In genomic region chr13:11347787-11348501, GRCm38 (mm10) we compare ENCODE assay signal across 10 mouse cellular contexts.
A peak's percentile ranks its signal among the peaks of the same experiment; 100 is the strongest.
DNase-seq lines count a peak whose midpoint lies in the region; ATAC-seq and TF ChIP-seq lines count a peak whose summit lies in the region.
"Had no signal": no experiment of that assay in that cellular context is flagged by ENCODE, and none has a peak within 500 bp of the region (broad histone marks: within the 10 kb centered on the region; RNA-seq: fewer than 3 reads in every experiment).

No protein-coding gene starts in this region.

- no peak overlapping the region for H3K4me2 ChIP-seq in limb, embryonic 11.5 days (ENCODE audit: low read depth, severe bottlenecking)
- H3K4me2 ChIP-seq in forebrain, postnatal 0 days (ENCODE audit: low read depth): no peak overlapping the region
- no peak overlapping the region for H3K4me2 ChIP-seq in midbrain, embryonic 15.5 days
- H3K4me2 ChIP-seq: intestine, embryonic 15.5 days had no signal

- no peaks in the 10 kb centered on the region for H3K27me3 ChIP-seq in limb, embryonic 11.5 days (ENCODE audit: control insufficient read depth, insufficient read depth, low read length)
- no peaks in the 10 kb centered on the region for H3K27me3 ChIP-seq in limb, embryonic 10.5 days (ENCODE audit: low read depth, poor library complexity, severe bottlenecking)
- H3K27me3 ChIP-seq in forebrain, postnatal 0 days (ENCODE audit: insufficient read depth, low read length): no peaks in the 10 kb centered on the region
- H3K27me3 ChIP-seq in midbrain, embryonic 15.5 days (replicated peaks): no peaks in the 10 kb centered on the region
- H3K27me3 ChIP-seq: intestine, embryonic 15.5 days had no signal

- no peak for ATAC-seq in limb, embryonic 11.5 days (ENCODE audit: insufficient number of reproducible peaks, low FRiP score, low TSS enrichment, low read depth)
- ATAC-seq in forebrain, postnatal 0 days: peak; percentile 29; the same call in 1 of the 2 replicates
- ATAC-seq in midbrain, embryonic 15.5 days (replicated peaks): peak; percentile 76; the same call in 1 of the 2 replicates
- ATAC-seq: intestine, embryonic 15.5 days had no signal

- 71% methylated on average over 6 of the region's 6 CpGs for WGBS in limb, embryonic 11.5 days
- 78% methylated on average over 6 of the region's 6 CpGs for WGBS in limb, embryonic 10.5 days
- WGBS in forebrain, postnatal 0 days: 24% methylated on average over 6 of the region's 6 CpGs
- 45% methylated on average over 6 of the region's 6 CpGs for WGBS in midbrain, embryonic 15.5 days

- no peak overlapping the region for H3K27ac ChIP-seq in limb, embryonic 11.5 days (replicated peaks; ENCODE audit: low read depth, low read length)
- H3K27ac ChIP-seq in limb, embryonic 10.5 days: no peak overlapping the region
- H3K27ac ChIP-seq in forebrain, postnatal 0 days (ENCODE audit: low read depth, low read length): no peak overlapping the region
- H3K27ac ChIP-seq in midbrain, embryonic 15.5 days: no peak overlapping the region
- H3K27ac ChIP-seq: intestine, embryonic 15.5 days had no signal

- H3K9me3 ChIP-seq in limb, embryonic 11.5 days (ENCODE audit: control insufficient read depth, low read length): no peaks in the 10 kb centered on the region
- H3K9me3 ChIP-seq in limb, embryonic 10.5 days (replicated peaks): no peaks in the 10 kb centered on the region
- H3K9me3 ChIP-seq in forebrain, postnatal 0 days (ENCODE audit: low read length): no peaks in the 10 kb centered on the region
- H3K9me3 ChIP-seq in midbrain, embryonic 15.5 days: no peaks in the 10 kb centered on the region
- H3K9me3 ChIP-seq: intestine, embryonic 15.5 days had no signal

- DNase-seq in cerebellum, postnatal 10 days: peak; percentile 87 to 91
- DNase-seq in cerebellum, adult 9-10 months: no peak
- DNase-seq in limb, embryonic 11.5 days (ENCODE audit: low spot score): peak; percentile 30
- no peak for DNase-seq in limb, embryonic 10.5 days (ENCODE audit: low spot score)
- no peak for DNase-seq in forebrain, postnatal 0 days
- DNase-seq in urinary bladder, adult 18-20 months (ENCODE audit: low spot score in 2 of 2): no peak
- DNase-seq in spleen, adult 12 weeks (ENCODE audit: low spot score): no peak
- DNase-seq: lung, postnatal 14 days had no signal

- no peaks in the 10 kb centered on the region for H3K4me1 ChIP-seq in limb, embryonic 11.5 days (ENCODE audit: control insufficient read depth, insufficient read depth, low read length)
- peaks cover 8% of the 10 kb centered on the region for H3K4me1 ChIP-seq in limb, embryonic 10.5 days
- no peaks in the 10 kb centered on the region for H3K4me1 ChIP-seq in forebrain, postnatal 0 days (ENCODE audit: insufficient read depth)
- H3K4me1 ChIP-seq in midbrain, embryonic 15.5 days: no peaks in the 10 kb centered on the region
- H3K4me1 ChIP-seq: intestine, embryonic 15.5 days had no signal

- H3K4me3 ChIP-seq in limb, embryonic 11.5 days (ENCODE audit: low read depth, low read length): no peak overlapping the region
- H3K4me3 ChIP-seq in limb, embryonic 10.5 days: no peak overlapping the region
- H3K4me3 ChIP-seq in forebrain, postnatal 0 days (ENCODE audit: low read depth, low read length): no peak overlapping the region
- H3K4me3 ChIP-seq in midbrain, embryonic 15.5 days: no peak overlapping the region
- H3K4me3 ChIP-seq: intestine, embryonic 15.5 days had no signal

- H3K36me3 ChIP-seq in limb, embryonic 11.5 days (ENCODE audit: control insufficient read depth, insufficient read depth, low read length): no peaks in the 10 kb centered on the region
- no peaks in the 10 kb centered on the region for H3K36me3 ChIP-seq in limb, embryonic 10.5 days
- no peaks in the 10 kb centered on the region for H3K36me3 ChIP-seq in forebrain, postnatal 0 days (ENCODE audit: insufficient read depth)
- H3K36me3 ChIP-seq in midbrain, embryonic 15.5 days (replicated peaks): no peaks in the 10 kb centered on the region
- H3K36me3 ChIP-seq: intestine, embryonic 15.5 days had no signal

- H3K9ac ChIP-seq in limb, embryonic 11.5 days (ENCODE audit: low read length): no peak overlapping the region
- H3K9ac ChIP-seq in forebrain, postnatal 0 days: no peak overlapping the region
- H3K9ac ChIP-seq in midbrain, embryonic 15.5 days: no peak overlapping the region
- H3K9ac ChIP-seq: intestine, embryonic 15.5 days had no signal

- TF ChIP-seq CTCF in forebrain, postnatal 0 days (IDR thresholded peaks at IDR 0.05; ENCODE audit: low read depth): no peak

Comparison
In these comparisons a context has a peak if more than half of its experiments do, and no peak if none do; other contexts are left out.
1. DNase-seq: peak in cerebellum, postnatal 10 days (2 of 2) and limb, embryonic 11.5 days (single experiment); none in cerebellum, adult 9-10 months (single experiment), limb, embryonic 10.5 days (single experiment), forebrain, postnatal 0 days (single experiment), urinary bladder, adult 18-20 months (0 of 2) and spleen, adult 12 weeks (single experiment).